Mouse (Mus musculus) heart, embryonic 10.5 days (tissue): ENCODE data around the gene Etv5. TPM values are rescaled to one million over a fixed set of nuclear protein-coding genes. Genes with fewer than 3 reads are reported as not detected.

Source experiments
- DNase-seq: peaks from one replicate; pipeline ENCODE4 v3.0.0-alpha.2; 2017; ENCODE audit warnings: low spot score
- H3K27ac ChIP-seq: fragments of 300-500 bp; sonication (generic); 2 replicates; pipeline ENCODE4 v1.5.1; 2016; ENCODE audit warnings: mild to moderate bottlenecking
- H3K27me3 ChIP-seq: fragments of 300-500 bp; sonication (generic); 2 replicates; pipeline ENCODE4 v1.6.1; 2016; ENCODE audit warnings: mild to moderate bottlenecking; ENCODE audit not compliant: poor library complexity, insufficient read depth, severe bottlenecking
- H3K36me3 ChIP-seq: fragments of 300-500 bp; sonication (generic); 2 replicates; pipeline ENCODE4 v1.6.1; 2016; ENCODE audit warnings: mild to moderate bottlenecking, moderate library complexity
- H3K4me1 ChIP-seq: fragments of 300-500 bp; sonication (generic); 2 replicates; pipeline ENCODE4 v1.6.1; 2016; ENCODE audit warnings: mild to moderate bottlenecking
- H3K4me3 ChIP-seq: fragments of 300-500 bp; sonication (generic); 2 replicates; pipeline ENCODE4 v1.5.1; 2016; ENCODE audit warnings: mild to moderate bottlenecking, moderate library complexity
- H3K9me3 ChIP-seq: fragments of 300-500 bp; sonication (generic); 2 replicates; pipeline ENCODE4 v1.6.1; 2016; ENCODE audit warnings: mild to moderate bottlenecking, moderate library complexity
- WGBS: fragments of 180-500 bp; shearing (Covaris S2); methylation state at CpG from one replicate; pipeline ENCODE4 v1.1.7; 2016; 5-methylcytosine and 5-hydroxymethylcytosine counted together
- polyA plus RNA-seq: library from polyadenylated mRNA; unstranded; fragments of >200 nt; fragmentation: Nextera tagmentation; extraction: Ambion mirVana; gene quantifications from 2 replicates; pipeline ENCODE4 v1.2.1, GENCODE M21; 2016

Gene Etv5
- polyA plus RNA-seq, result 30.7 and 35.1 TPM in 2 replicates

GRCm38 (mm10) chr16:22439499-22440177 lies at the start of gene Etv5:
Etv5 (minus strand) TSS chr16:22439719.
- no peaks in the 10 kb centered on the region for H3K36me3 ChIP-seq
- peak within 1 kb of the TSS; percentile 92 for H3K4me3 ChIP-seq
- 0 out of 2 replicates have a peak, but pooled peaks cover 3% of the 10 kb centered on the region for H3K27me3 ChIP-seq
- peak; percentile 100 for DNase-seq
- WGBS, result under 1% methylated on average over 63 of the region's 63 CpGs
- H3K4me1 ChIP-seq, result peaks cover 42% of the 10 kb centered on the region
- H3K9me3 ChIP-seq, result no peaks in the 10 kb centered on the region
- H3K27ac ChIP-seq, result peak within 1 kb of the TSS; percentile 92

GRCm38 (mm10) chr16:22483900-22484299 lies 44.4 kb upstream of the Etv5 start:
- WGBS, result 86% methylated on average over 1 of the region's 1 CpGs

GRCm38 (mm10) chr16:22479322-22479721 lies 39.8 kb upstream of the Etv5 start:
- peaks cover 15% of the 10 kb centered on the region; the same call in 1 of the 2 replicates for H3K4me1 ChIP-seq
- 88% methylated on average over 8 of the region's 8 CpGs for WGBS

More at GRCm38 (mm10) chr16:22483900-22484299, 44.4 kb upstream of the Etv5 start:
- H3K4me3 ChIP-seq, result no peak overlapping the region
- DNase-seq, result no peak
- no peaks in the 10 kb centered on the region for H3K9me3 ChIP-seq
- H3K27me3 ChIP-seq, result no peaks in the 10 kb centered on the region
- peaks cover 17% of the 10 kb centered on the region for H3K4me1 ChIP-seq
- no peaks in the 10 kb centered on the region for H3K36me3 ChIP-seq
- no peak overlapping the region for H3K27ac ChIP-seq

GRCm38 (mm10) chr16:22471728-22472127 lies 32.2 kb upstream of the Etv5 start:
- Histone ChIP-seq H3K4me1 (peaks cover 12% of the 10 kb centered on the region), H3K9me3 (no peaks in the 10 kb centered on the region), H3K4me3 (no peak overlapping the region), H3K36me3 (no peaks in the 10 kb centered on the region), H3K27ac (no peak overlapping the region), H3K27me3 (no peaks in the 10 kb centered on the region)
- DNase-seq, result peak; percentile 28
- 86% methylated on average over 2 of the region's 2 CpGs for WGBS

More at GRCm38 (mm10) chr16:22479322-22479721, 39.8 kb upstream of the Etv5 start:
- H3K27ac ChIP-seq, result no peak overlapping the region
- H3K4me3 ChIP-seq, result no peak overlapping the region
- DNase-seq, result no peak
- H3K9me3 ChIP-seq, result no peaks in the 10 kb centered on the region
- H3K27me3 ChIP-seq, result no peaks in the 10 kb centered on the region
- H3K36me3 ChIP-seq, result no peaks in the 10 kb centered on the region

- Histone ChIP-seq H3K4me1 (peaks cover 10% of the 10 kb centered on the region), H3K27ac (no peak overlapping the region), H3K4me3 (no peak overlapping the region), H3K27me3 (no peaks in the 10 kb centered on the region), H3K9me3 (no peaks in the 10 kb centered on the region), H3K36me3 (no peaks in the 10 kb centered on the region)
- WGBS, result 52% methylated on average over 11 of the region's 11 CpGs
- DNase-seq, result peak; percentile 56
Measured at GRCm38 (mm10) chr16:22469385-22469784, 29.9 kb upstream of the Etv5 start.

GRCm38 (mm10) chr16:22467111-22467510 lies 27.6 kb upstream of the Etv5 start:
- WGBS, result 90% methylated on average over 2 of the region's 2 CpGs
- Histone ChIP-seq H3K4me1 (peaks cover 10% of the 10 kb centered on the region), H3K4me3 (no peak overlapping the region), H3K36me3 (no peaks in the 10 kb centered on the region), H3K27me3 (no peaks in the 10 kb centered on the region), H3K27ac (no peak overlapping the region), H3K9me3 (no peaks in the 10 kb centered on the region)
- peak; percentile 64 for DNase-seq

- no peak overlapping the region for H3K4me3 ChIP-seq
- DNase-seq, result peak; percentile 50
- whole genome bisulfite sequencing, result 85% methylated on average over 11 of the region's 11 CpGs
- H3K4me1 ChIP-seq, result peaks cover 14% of the 10 kb centered on the region
- no peaks in the 10 kb centered on the region for H3K27me3 ChIP-seq
- H3K27ac ChIP-seq, result no peak overlapping the region
- H3K9me3 ChIP-seq, result no peaks in the 10 kb centered on the region
- H3K36me3 ChIP-seq, result no peaks in the 10 kb centered on the region
Measured at GRCm38 (mm10) chr16:22466381-22466780, 26.9 kb upstream of the Etv5 start.

- Histone ChIP-seq H3K36me3 (no peaks in the 10 kb centered on the region), H3K4me1 (peaks cover 4% of the 10 kb centered on the region; the same call in 1 of the 2 replicates), H3K27me3 (no peaks in the 10 kb centered on the region), H3K9me3 (no peaks in the 10 kb centered on the region), H3K4me3 (no peak overlapping the region), H3K27ac (no peak overlapping the region)
- WGBS, result 80% methylated on average over 3 of the region's 3 CpGs
- peak; percentile 33 for DNase-seq
Measured at GRCm38 (mm10) chr16:22462220-22462619, 22.7 kb upstream of the Etv5 start.

GRCm38 (mm10) chr16:22461728-22462127 lies 22.2 kb upstream of the Etv5 start:
- no peaks in the 10 kb centered on the region for H3K27me3 ChIP-seq
- peaks cover 4% of the 10 kb centered on the region; the same call in 1 of the 2 replicates for H3K4me1 ChIP-seq
- H3K4me3 ChIP-seq, result no peak overlapping the region
- 63% methylated on average over 6 of the region's 6 CpGs for WGBS
- no peaks in the 10 kb centered on the region for H3K9me3 ChIP-seq
- no peak overlapping the region for H3K27ac ChIP-seq
- no peak for DNase-seq
- H3K36me3 ChIP-seq, result no peaks in the 10 kb centered on the region

- Histone ChIP-seq H3K4me1 (peaks cover 4% of the 10 kb centered on the region; the same call in 1 of the 2 replicates), H3K9me3 (no peaks in the 10 kb centered on the region), H3K27me3 (no peaks in the 10 kb centered on the region), H3K36me3 (no peaks in the 10 kb centered on the region), H3K27ac (no peak overlapping the region), H3K4me3 (no peak overlapping the region)
- WGBS, result 54% methylated on average over 1 of the region's 1 CpGs
- peak; percentile 42 for DNase-seq
Measured at GRCm38 (mm10) chr16:22460960-22461359, 21.4 kb upstream of the Etv5 start.

- Histone ChIP-seq H3K36me3 (no peaks in the 10 kb centered on the region), H3K4me1 (peaks cover 17% of the 10 kb centered on the region), H3K27ac (no peak overlapping the region), H3K9me3 (no peaks in the 10 kb centered on the region), H3K27me3 (0 out of 2 replicates have a peak, but pooled peaks cover 4% of the 10 kb centered on the region), H3K4me3 (no peak overlapping the region)
- 69% methylated on average over 9 of the region's 9 CpGs for WGBS
- DNase-seq, result no peak
Measured at GRCm38 (mm10) chr16:22452082-22452481, 12.6 kb upstream of the Etv5 start.

GRCm38 (mm10) chr16:22448093-22448492 lies 8.6 kb upstream of the Etv5 start:
- Histone ChIP-seq H3K9me3 (no peaks in the 10 kb centered on the region), H3K4me3 (no peak overlapping the region), H3K27me3 (0 out of 2 replicates have a peak, but pooled peaks cover 4% of the 10 kb centered on the region), H3K36me3 (no peaks in the 10 kb centered on the region), H3K27ac (0 out of 2 replicates have a peak overlapping the region, but pooled peaks have one; percentile 57), H3K4me1 (peaks cover 30% of the 10 kb centered on the region)
- DNase-seq, result no peak
- WGBS, result 48% methylated on average over 6 of the region's 6 CpGs

GRCm38 (mm10) chr16:22444786-22445185 lies 5.3 kb upstream of the Etv5 start:
- H3K27me3 ChIP-seq, result no peaks in the 10 kb centered on the region
- H3K4me3 ChIP-seq, result no peak overlapping the region
- H3K4me1 ChIP-seq, result peaks cover 55% of the 10 kb centered on the region
- H3K27ac ChIP-seq, result no peak overlapping the region
- no peak for DNase-seq
- no peaks in the 10 kb centered on the region for H3K36me3 ChIP-seq
- WGBS, result 65% methylated on average over 6 of the region's 6 CpGs
- no peaks in the 10 kb centered on the region for H3K9me3 ChIP-seq
